Mouse (Mus musculus) spleen, adult 2 months (tissue): ENCODE measurements around the gene Dnase1l2. TPM values are rescaled to one million over a fixed set of nuclear protein-coding genes. Genes with fewer than 3 reads are reported as not detected.

ENCODE experiments used
- DNase-seq, 2 experiments: peaks; one replicate each; pipeline versions ENCODE4 v3.0.0 to v3.0.0-alpha.2; 2012 to 2021; ENCODE audit warnings: low spot score in 2 of 2, low read depth in 1 of 2
- H3K27ac ChIP-seq: fragments of 200-500 bp; 2 replicates; pipeline ENCODE4 v1.5.1; 2012; ENCODE audit warnings: low read length, inconsistent platforms; ENCODE audit not compliant: insufficient read depth
- H3K27me3 ChIP-seq: fragments of 200-500 bp; 2 replicates; pipeline ENCODE4 v1.6.1; 2012; ENCODE audit warnings: mild to moderate bottlenecking, moderate library complexity, low read length, inconsistent platforms; ENCODE audit not compliant: control insufficient read depth, insufficient read depth
- H3K36me3 ChIP-seq: fragments of 200-500 bp; 2 replicates; pipeline ENCODE4 v1.6.1; 2012; ENCODE audit warnings: mild to moderate bottlenecking, low read length, inconsistent platforms; ENCODE audit not compliant: control insufficient read depth, insufficient read depth
- H3K4me1 ChIP-seq: fragments of 200-500 bp; 2 replicates; pipeline ENCODE4 v1.6.1; 2011; ENCODE audit warnings: inconsistent platforms; ENCODE audit not compliant: control insufficient read depth, insufficient read depth, insufficient read length
- H3K4me3 ChIP-seq: fragments of 200-500 bp; 2 replicates; pipeline ENCODE4 v1.5.1; 2011; ENCODE audit warnings: mild to moderate bottlenecking, inconsistent platforms; ENCODE audit not compliant: insufficient read depth, insufficient read length; ENCODE audit errors: extremely low read depth
- CTCF ChIP-seq: fragments of 200-500 bp; IDR thresholded peaks from 2 replicates; pipeline ENCODE4 v1.5.1; 2011; ENCODE audit warnings: mild to moderate bottlenecking, inconsistent platforms; ENCODE audit not compliant: insufficient read depth, insufficient read length, insufficient replicate concordance; ENCODE audit errors: extremely low read depth
- POLR2A ChIP-seq: fragments of 200-500 bp; IDR thresholded peaks from 2 replicates; pipeline ENCODE4 v1.6.1; 2011; ENCODE audit warnings: low read depth, low read length, inconsistent platforms
- WGBS: fragments of 180-500 bp; shearing (Covaris S2); methylation state at CpG from one replicate; pipeline ENCODE4 v1.1.7; 2018; 5-methylcytosine and 5-hydroxymethylcytosine counted together
- polyA plus RNA-seq: library from polyadenylated mRNA; depleted of rRNA; stranded (reverse); fragments of >200 nt; gene quantifications from 2 replicates; pipeline ENCODE4 v1.2.3, GENCODE M21; 2012

Dnase1l2 gene
- polyA plus RNA-seq, 1 experiment: 8.6 TPM

DNA sequence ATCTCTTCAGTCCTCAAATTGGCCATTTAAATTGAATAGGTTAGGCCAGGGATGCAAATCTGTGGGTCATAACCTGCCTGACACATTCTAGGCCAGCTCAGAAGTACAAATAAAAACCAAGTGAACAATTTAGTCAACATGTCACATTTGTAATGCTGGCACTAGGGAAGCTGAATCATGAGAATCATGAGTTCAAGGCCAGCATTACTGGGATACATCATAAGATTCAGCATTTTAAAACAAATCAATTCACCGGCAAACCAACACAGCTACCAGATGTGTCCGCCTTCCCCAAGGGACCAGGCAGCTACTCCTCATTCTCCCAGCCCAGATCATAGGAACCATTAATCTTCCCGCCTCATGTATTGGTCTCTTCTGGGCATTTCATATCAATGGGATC is 40.6 kb upstream of the Dnase1l2 start:
- WGBS: 94% methylated on average over 3 of the region's 3 CpGs
- DNase-seq: no peak
- Histone ChIP-seq H3K4me1 (peaks cover 5% of the 10 kb centered on the region; the same call in 1 of the 2 replicates), H3K4me3 (no peak overlapping the region), H3K36me3 (no peaks in the 10 kb centered on the region), H3K27ac (no peak overlapping the region), H3K27me3 (peaks cover 8% of the 10 kb centered on the region)
- TF ChIP-seq CTCF (no peak), POLR2A (no peak)

DNA sequence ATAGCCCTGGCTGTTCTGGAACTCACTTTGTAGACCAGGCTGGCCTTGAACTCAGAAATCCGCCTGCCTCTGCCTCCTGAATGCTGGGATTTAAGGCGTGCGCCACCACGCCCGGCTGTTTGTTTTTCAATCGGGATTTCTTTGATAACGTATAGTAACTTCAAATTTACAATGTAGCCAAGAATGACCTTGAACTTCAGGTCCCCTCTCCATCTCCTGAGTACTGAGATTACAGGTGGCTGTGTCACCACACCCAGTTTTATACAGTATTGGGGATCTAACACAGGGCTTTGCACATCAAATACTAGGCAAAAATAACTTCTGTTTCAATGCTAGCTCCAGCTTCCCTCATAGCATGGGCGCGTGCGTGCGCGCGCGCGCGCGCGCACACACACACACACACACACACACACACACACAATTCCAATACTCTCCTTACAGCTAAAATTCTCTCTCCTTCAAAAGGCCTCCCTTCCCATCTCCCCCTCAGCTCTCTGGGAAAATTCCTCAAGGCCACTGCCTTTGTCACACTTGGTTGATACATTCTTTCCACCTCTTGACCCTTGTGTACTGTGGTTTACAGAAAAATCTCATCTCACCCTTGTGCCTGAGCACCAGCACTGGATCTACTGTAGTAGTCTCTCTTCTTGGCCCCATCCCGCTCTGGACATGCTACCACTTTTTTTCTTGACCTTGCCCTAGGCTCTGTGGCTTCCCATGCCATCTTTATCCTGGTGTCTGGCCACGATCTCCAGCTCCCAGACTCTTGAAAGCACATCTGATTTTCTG is 38.3 kb upstream of the Dnase1l2 start:
- Histone ChIP-seq H3K27ac (no peak overlapping the region), H3K27me3 (0 out of 2 replicates have a peak, but pooled peaks cover 1% of the 10 kb centered on the region), H3K36me3 (peaks cover 3% of the 10 kb centered on the region; the same call in 1 of the 2 replicates), H3K4me3 (no peak overlapping the region), H3K4me1 (peaks cover 3% of the 10 kb centered on the region; the same call in 1 of the 2 replicates)
- 96% methylated on average over 20 of the region's 20 CpGs for WGBS
- TF ChIP-seq POLR2A (no peak), CTCF (no peak)
- no peak for DNase-seq

DNA sequence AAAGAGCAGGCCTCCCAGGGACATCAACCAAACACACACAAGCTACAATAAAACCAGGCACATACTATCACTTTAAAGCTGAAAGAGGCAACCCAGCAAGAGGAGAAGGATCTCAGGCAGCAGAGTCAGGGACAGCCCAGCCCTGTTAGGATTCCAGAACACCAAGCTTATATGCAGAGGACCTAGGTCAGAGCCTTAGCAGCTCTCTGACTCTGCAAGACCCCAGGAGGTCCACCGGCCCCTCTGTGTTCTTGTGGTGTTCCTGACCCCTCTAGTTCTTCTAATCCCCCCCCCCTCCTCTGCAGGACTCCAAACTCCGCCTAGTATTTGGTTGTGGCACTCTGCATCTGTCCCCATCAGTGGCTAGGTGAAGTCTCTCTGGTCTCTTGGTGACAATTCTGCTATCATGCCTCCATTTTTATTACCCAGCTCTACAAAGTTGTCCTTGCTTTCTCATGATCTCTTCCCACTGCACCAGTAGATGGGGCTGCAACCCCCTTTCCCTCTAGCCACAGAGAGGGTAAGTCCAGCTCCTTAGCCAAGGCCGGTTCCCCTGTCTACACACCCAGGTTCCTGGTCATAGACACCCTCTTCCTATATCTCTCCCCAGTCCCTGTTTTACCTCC is 37.4 kb upstream of the Dnase1l2 start:
- Histone ChIP-seq H3K27ac (no peak overlapping the region), H3K4me1 (peaks cover 3% of the 10 kb centered on the region; the same call in 1 of the 2 replicates), H3K36me3 (peaks cover 11% of the 10 kb centered on the region), H3K27me3 (no peaks in the 10 kb centered on the region), H3K4me3 (no peak overlapping the region)
- 62% methylated on average over 3 of the region's 3 CpGs for WGBS
- TF ChIP-seq POLR2A: no peak
- no peak for TF ChIP-seq CTCF
- no peak for DNase-seq

DNA sequence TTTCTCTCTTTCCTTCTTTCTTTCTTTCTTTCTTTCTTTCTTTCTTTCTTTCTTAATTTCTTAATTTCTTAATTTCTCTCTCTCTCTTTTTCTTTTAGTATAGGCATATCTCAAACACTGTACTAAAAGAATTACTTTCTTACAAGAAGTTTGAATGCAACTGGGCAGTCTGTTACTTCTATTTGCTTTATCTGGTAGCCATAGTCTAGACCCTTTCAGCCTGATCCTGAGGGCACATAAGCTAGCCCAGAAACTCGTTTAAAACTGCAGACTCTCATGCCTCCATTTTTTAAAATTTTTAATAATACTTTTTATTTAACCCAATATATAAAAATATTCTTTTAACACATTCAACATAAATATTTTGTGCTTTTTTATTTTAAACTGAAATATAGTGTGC is 36.5 kb upstream of the Dnase1l2 start:
- H3K27me3 ChIP-seq: no peaks in the 10 kb centered on the region
- H3K27ac ChIP-seq: no peak overlapping the region
- WGBS: 14% methylated on average over 1 of the region's 1 CpGs
- H3K4me3 ChIP-seq: no peak overlapping the region; the same call in 1 of the 2 replicates
- peaks cover 3% of the 10 kb centered on the region; the same call in 1 of the 2 replicates for H3K4me1 ChIP-seq
- no peak for DNase-seq
- H3K36me3 ChIP-seq: peaks cover 14% of the 10 kb centered on the region
- TF ChIP-seq POLR2A: no peak
- TF ChIP-seq CTCF: no peak

DNA sequence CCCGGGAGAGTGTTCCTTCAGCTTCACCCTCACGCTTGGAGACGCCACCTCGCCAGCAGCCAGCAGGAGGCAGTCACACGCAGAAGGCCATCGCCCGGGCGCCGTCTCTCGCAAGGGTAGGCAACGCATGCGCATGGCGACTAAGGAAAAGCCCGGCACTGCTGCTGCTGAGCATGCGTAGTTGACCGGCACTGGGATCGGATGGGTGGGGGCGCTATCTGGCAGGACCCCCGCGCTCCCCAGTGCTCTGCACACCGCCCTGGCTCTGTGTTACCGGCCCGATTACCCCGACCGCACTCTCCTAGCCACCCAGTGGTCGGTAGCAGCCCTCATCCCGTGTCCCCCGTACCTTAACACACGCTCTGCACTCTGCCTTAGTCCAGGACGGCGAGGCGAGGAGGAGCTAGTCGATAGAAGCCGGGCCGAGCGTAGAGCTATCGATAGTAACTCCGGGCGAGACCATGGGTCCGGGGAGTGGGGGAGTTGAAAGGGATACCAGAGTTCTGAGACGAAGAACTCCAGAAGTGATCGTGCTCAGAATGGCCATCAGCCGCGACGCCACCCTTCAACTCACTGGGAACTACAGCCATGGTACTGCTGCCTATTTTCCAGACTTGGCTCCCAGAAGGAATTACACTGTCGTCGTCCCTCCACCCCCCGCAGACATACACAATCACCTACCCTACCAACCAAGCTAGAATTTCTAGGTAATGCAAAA is 35.9 kb upstream of the Dnase1l2 start, which contains the start of gene Mlst8:
TSS of gene Mlst8 (minus strand) at position 416 of the 718 bp plus-strand sequence.
- peak; percentile 95 to 97 for DNase-seq
- WGBS: under 1% methylated on average over 48 of the region's 48 CpGs
- H3K36me3 ChIP-seq: peaks cover 14% of the 10 kb centered on the region
- peaks cover 3% of the 10 kb centered on the region; the same call in 1 of the 2 replicates for H3K4me1 ChIP-seq
- peak within 1 kb of the TSS; percentile 98 for H3K4me3 ChIP-seq
- peak within 1 kb of the TSS; percentile 96 for H3K27ac ChIP-seq
- TF ChIP-seq POLR2A: peak; percentile 40; the same call in 1 of the 2 replicates
- peak; percentile 95 for TF ChIP-seq CTCF
- H3K27me3 ChIP-seq: no peaks in the 10 kb centered on the region

DNA sequence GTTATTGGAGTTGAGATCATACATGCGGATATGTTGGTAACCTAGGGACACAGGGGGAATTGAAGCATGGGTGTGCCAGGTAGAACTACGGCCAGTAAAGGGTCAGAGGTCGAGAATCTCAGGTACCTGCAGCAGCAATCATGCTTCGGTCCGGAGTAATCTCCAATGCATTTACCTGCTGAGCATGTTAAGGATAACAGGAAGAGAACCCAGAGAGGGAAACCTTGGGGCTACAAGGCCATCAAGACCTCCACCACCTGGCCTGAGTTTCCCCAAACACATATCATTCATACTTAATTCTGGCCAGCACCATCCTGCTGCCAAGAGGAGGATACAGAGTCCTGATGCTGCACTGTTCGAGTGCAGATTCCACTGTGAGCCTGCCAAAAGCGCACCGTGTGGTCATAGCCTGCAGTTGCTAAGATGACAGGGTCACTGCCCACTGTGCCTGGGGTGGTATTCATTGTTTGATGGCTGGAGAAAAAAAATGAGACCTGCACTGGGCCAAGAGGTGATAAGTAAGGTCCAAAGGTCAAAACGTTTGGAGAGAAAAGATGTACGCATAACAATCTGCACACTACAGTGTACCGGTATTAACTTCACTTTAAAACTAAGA is 35.2 kb upstream of the Dnase1l2 start:
- Histone ChIP-seq H3K27ac (no peak overlapping the region), H3K4me1 (peaks cover 3% of the 10 kb centered on the region; the same call in 1 of the 2 replicates), H3K36me3 (peaks cover 14% of the 10 kb centered on the region), H3K4me3 (peak overlapping the region; percentile 98; the same call in 1 of the 2 replicates), H3K27me3 (no peaks in the 10 kb centered on the region)
- TF ChIP-seq POLR2A: no peak
- peak; percentile 10; the same call in 1 of the 2 replicates for TF ChIP-seq CTCF
- DNase-seq: no peak
- 62% methylated on average over 11 of the region's 11 CpGs for WGBS
